Comparison of ENCODE assay signal across 18 mouse cellular contexts in genomic region chr13:119768541-119768940, GRCm38 (mm10). TPM values are rescaled to one million over a fixed set of nuclear protein-coding genes. Genes with fewer than 3 reads are reported as not detected.
DNase-seq lines count a peak whose midpoint lies in the region; ATAC-seq lines count a peak whose summit lies in the region.
"Had no signal": no experiment of that assay in that cellular context is flagged by ENCODE, and none has a peak within 500 bp of the region (broad histone marks: within the 10 kb centered on the region; RNA-seq: fewer than 3 reads in every experiment).

No protein-coding gene starts in this region.

- intact Hi-C loops in heart, postnatal 25 days (cut with DNase I) = no loop called here
- intact Hi-C loops in heart, postnatal 36 days (cut with DNase I) = no loop called here

- H3K4me1 ChIP-seq in heart, embryonic 15.5 days (replicated peaks) = no peaks in the 10 kb centered on the region
- H3K4me1 ChIP-seq: embryonic facial prominence, embryonic 10.5 days; embryonic facial prominence, embryonic 12.5 days; forebrain, embryonic 13.5 days; forebrain, embryonic 15.5 days had no signal

- WGBS in heart, embryonic 15.5 days = 67% methylated on average over 6 of the region's 6 CpGs

- no peak for ATAC-seq in heart, embryonic 15.5 days (replicated peaks; ENCODE audit: insufficient number of reproducible peaks, insufficient read depth, low FRiP score, low read depth)
- ATAC-seq: forebrain, embryonic 13.5 days; forebrain, embryonic 15.5 days; forebrain, postnatal 0 days had no signal

- 0 out of 2 replicates have a peak overlapping the region, but pooled peaks have one; percentile 2 for H3K27ac ChIP-seq in heart, embryonic 15.5 days
- H3K27ac ChIP-seq: embryonic facial prominence, embryonic 10.5 days; embryonic facial prominence, embryonic 12.5 days; forebrain, embryonic 13.5 days; forebrain, embryonic 15.5 days had no signal

- no peak overlapping the region for H3K9ac ChIP-seq in heart, embryonic 15.5 days
- H3K9ac ChIP-seq: embryonic facial prominence, embryonic 12.5 days; forebrain, embryonic 13.5 days; forebrain, embryonic 15.5 days; forebrain, postnatal 0 days had no signal

- DNase-seq in heart, adult 11 months = peak; percentile 81
- DNase-seq in heart, postnatal 25 days (ENCODE audit: low spot score) = no peak
- no peak for DNase-seq in heart, postnatal 36 days
- no peak for DNase-seq in thymus, postnatal 4 days
- DNase-seq: adrenal gland, adult 2 months; adrenal gland, postnatal 10 days; adrenal gland, postnatal 25 days; cerebellum, adult 11-12 months; cerebellum, adult 9-10 months; cerebellum, postnatal 10 days; cerebellum, postnatal 25 days; forebrain, postnatal 0 days had no signal

- no peaks in the 10 kb centered on the region for H3K9me3 ChIP-seq in heart, embryonic 15.5 days (replicated peaks)
- H3K9me3 ChIP-seq: embryonic facial prominence, embryonic 10.5 days; embryonic facial prominence, embryonic 12.5 days; forebrain, embryonic 13.5 days; forebrain, embryonic 15.5 days had no signal

- no peaks in the 10 kb centered on the region for H3K27me3 ChIP-seq in heart, embryonic 15.5 days
- H3K27me3 ChIP-seq: embryonic facial prominence, embryonic 12.5 days; forebrain, embryonic 13.5 days; forebrain, embryonic 15.5 days had no signal

- H3K4me2 ChIP-seq in heart, embryonic 15.5 days = no peak overlapping the region
- H3K4me2 ChIP-seq: embryonic facial prominence, embryonic 12.5 days; forebrain, embryonic 13.5 days; forebrain, embryonic 15.5 days had no signal

- H3K4me3 ChIP-seq in heart, embryonic 15.5 days = no peak overlapping the region
- H3K4me3 ChIP-seq: embryonic facial prominence, embryonic 10.5 days; embryonic facial prominence, embryonic 12.5 days; forebrain, embryonic 13.5 days; forebrain, embryonic 15.5 days had no signal

- peaks cover 64% of the 10 kb centered on the region for H3K36me3 ChIP-seq in heart, embryonic 15.5 days

RNA-seq across cellular contexts. Expression of gene Nim1k, which starts 12.9 kb away (rescaled TPM):
- total RNA-seq in heart, postnatal 25 days (2021) = 1 to 10 TPM; 1.1 to 1.3 TPM
- 0.72 and 0.77 TPM in 2 replicates for polyA plus RNA-seq in heart, embryonic 15.5 days (2015; fragmentation: Nextera tagmentation; extraction: Ambion mirVana)
- total RNA-seq in heart, postnatal 36 days (2021) = 1 to 10 TPM; 1.2 to 1.6 TPM
- total RNA-seq: MEL had no signal

RNA-seq across cellular contexts. Expression of gene Zfp131, which starts 22.1 kb away (rescaled TPM):
- 10 to 100 TPM; 19.0 to 20.2 TPM for total RNA-seq in heart, postnatal 25 days (2021)
- 21.6 and 22.7 TPM in 2 replicates for polyA plus RNA-seq in heart, embryonic 15.5 days (2015; fragmentation: Nextera tagmentation; extraction: Ambion mirVana)
- total RNA-seq in heart, postnatal 36 days (2021) = 10 to 100 TPM; 17.0 to 19.0 TPM
